Mouse (Mus musculus) heart, embryonic 15.5 days (tissue): ENCODE results near the gene Inpp5e. TPM values are rescaled to one million over a fixed set of nuclear protein-coding genes. Genes with fewer than 3 reads are reported as not detected.

Experiments used
- ATAC-seq: fragments of 200-750 bp; cut with Nextera tagmentation; replicated peaks from 2 replicates; pipeline ENCODE4 v1.8.0; 2017; ENCODE audit warnings: low read depth, moderate TSS enrichment; ENCODE audit not compliant: insufficient number of reproducible peaks, insufficient read depth, low FRiP score
- H3K27ac ChIP-seq: fragments of 300-500 bp; sonication (generic); 2 replicates; pipeline ENCODE4 v1.5.1; 2015; ENCODE audit warnings: mild to moderate bottlenecking, inconsistent platforms
- H3K27me3 ChIP-seq: fragments of 300-500 bp; sonication (generic); 2 replicates; pipeline ENCODE4 v1.6.1; 2015; ENCODE audit warnings: inconsistent platforms
- H3K36me3 ChIP-seq: fragments of 300-500 bp; sonication (generic); 2 replicates; pipeline ENCODE4 v1.6.1; 2015; ENCODE audit warnings: mild to moderate bottlenecking, inconsistent platforms
- H3K4me1 ChIP-seq: fragments of 300-500 bp; sonication (generic); replicated peaks from 2 replicates; pipeline ENCODE4 v1.6.1; 2015; ENCODE audit warnings: inconsistent platforms
- H3K4me2 ChIP-seq: fragments of 300-500 bp; sonication (generic); 2 replicates; pipeline ENCODE4 v1.6.1; 2015; ENCODE audit warnings: inconsistent platforms, mild to moderate bottlenecking, moderate library complexity
- H3K4me3 ChIP-seq: fragments of 300-500 bp; sonication (generic); 2 replicates; pipeline ENCODE4 v1.5.1; 2015; ENCODE audit warnings: mild to moderate bottlenecking, inconsistent platforms
- H3K9ac ChIP-seq: fragments of 300-500 bp; sonication (generic); 2 replicates; pipeline ENCODE4 v1.6.1; 2015; ENCODE audit warnings: mild to moderate bottlenecking, inconsistent platforms
- H3K9me3 ChIP-seq: fragments of 300-500 bp; sonication (generic); replicated peaks from 2 replicates; pipeline ENCODE4 v1.6.1; 2016; ENCODE audit warnings: inconsistent platforms
- WGBS: fragments of 180-500 bp; shearing (Covaris S2); methylation state at CpG from one replicate; pipeline ENCODE4 v1.1.7; 2015; ENCODE audit warnings: mixed read lengths; 5-methylcytosine and 5-hydroxymethylcytosine counted together
- polyA plus RNA-seq: library from polyadenylated mRNA; unstranded; fragments of >200 nt; fragmentation: Nextera tagmentation; extraction: Ambion mirVana; gene quantifications from 2 replicates; pipeline ENCODE4 v1.2.1, GENCODE M21; 2015

Inpp5e gene
- polyA plus RNA-seq, 1 experiment from 2014 or later, result 14.3 TPM

GRCm38 (mm10) chr2:26442843-26443242, 33.8 kb upstream of the Inpp5e start:
- H3K9ac ChIP-seq, result no peak overlapping the region
- no peaks in the 10 kb centered on the region for H3K9me3 ChIP-seq
- H3K27ac ChIP-seq, result no peak overlapping the region
- H3K4me1 ChIP-seq, result peaks cover 39% of the 10 kb centered on the region
- H3K4me3 ChIP-seq, result no peak overlapping the region
- H3K4me2 ChIP-seq, result no peak overlapping the region
- no peaks in the 10 kb centered on the region for H3K27me3 ChIP-seq
- 88% methylated on average over 1 of the region's 1 CpGs for WGBS
- ATAC-seq, result no peak
- peaks cover 39% of the 10 kb centered on the region for H3K36me3 ChIP-seq

- 61% methylated on average over 5 of the region's 5 CpGs for WGBS
- Histone ChIP-seq H3K27ac (no peak overlapping the region), H3K27me3 (no peaks in the 10 kb centered on the region), H3K9me3 (no peaks in the 10 kb centered on the region), H3K4me1 (peaks cover 35% of the 10 kb centered on the region), H3K4me2 (no peak overlapping the region), H3K4me3 (no peak overlapping the region), H3K9ac (no peak overlapping the region), H3K36me3 (peaks cover 41% of the 10 kb centered on the region)
- ATAC-seq, result no peak
Measured at GRCm38 (mm10) chr2:26441688-26442087, 32.7 kb upstream of the Inpp5e start.

DNA sequence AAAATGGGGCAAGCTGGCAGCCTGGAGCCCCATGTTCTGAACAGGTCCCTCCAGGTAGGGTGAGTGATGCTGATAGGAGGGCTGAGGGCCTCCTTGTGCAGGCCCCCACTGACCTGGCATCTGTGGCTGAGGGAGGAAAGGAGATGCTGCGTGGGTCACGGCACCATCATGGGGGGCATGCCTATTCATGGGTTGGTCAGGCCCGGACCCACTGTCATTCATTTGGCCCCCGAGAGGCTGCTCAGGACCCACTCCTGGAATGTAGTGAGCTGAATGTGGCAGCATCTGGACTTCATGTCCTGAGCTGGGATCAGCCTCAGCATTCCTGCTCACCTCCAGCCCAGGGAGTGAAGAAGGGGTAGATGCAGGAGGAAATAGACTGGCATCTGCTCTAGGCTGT, 32.3 kb upstream of the Inpp5e start:
- H3K4me3 ChIP-seq, result no peak overlapping the region
- H3K9ac ChIP-seq, result no peak overlapping the region
- H3K27ac ChIP-seq, result no peak overlapping the region
- no peaks in the 10 kb centered on the region for H3K9me3 ChIP-seq
- H3K4me2 ChIP-seq, result no peak overlapping the region
- no peaks in the 10 kb centered on the region for H3K27me3 ChIP-seq
- 90% methylated on average over 4 of the region's 4 CpGs for WGBS
- ATAC-seq, result no peak
- H3K4me1 ChIP-seq, result peaks cover 31% of the 10 kb centered on the region
- H3K36me3 ChIP-seq, result peaks cover 41% of the 10 kb centered on the region

DNA sequence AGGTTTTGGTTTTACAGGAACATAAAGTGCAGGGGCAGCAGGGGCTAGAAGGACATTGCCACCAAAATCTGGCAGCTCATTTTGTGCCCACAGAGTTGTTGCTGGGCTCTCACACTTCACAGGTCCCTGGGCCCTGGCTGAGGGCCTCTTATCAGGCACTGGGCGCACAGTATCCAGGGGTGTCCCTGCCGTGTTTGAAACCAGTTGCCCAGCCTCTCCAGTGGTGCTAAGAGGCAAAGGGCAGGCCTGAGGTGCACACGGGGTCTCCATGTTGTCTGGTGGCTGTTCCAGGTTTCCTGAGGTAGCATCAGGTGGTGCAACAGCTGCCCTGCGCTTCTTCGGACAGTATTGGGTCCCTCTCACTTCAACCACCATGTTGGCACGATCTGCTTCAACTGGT, 30.7 kb upstream of the Inpp5e start:
- Histone ChIP-seq H3K4me2 (no peak overlapping the region), H3K36me3 (peaks cover 56% of the 10 kb centered on the region), H3K27ac (no peak overlapping the region), H3K9me3 (no peaks in the 10 kb centered on the region), H3K4me3 (no peak overlapping the region), H3K9ac (no peak overlapping the region), H3K4me1 (peaks cover 28% of the 10 kb centered on the region), H3K27me3 (no peaks in the 10 kb centered on the region)
- ATAC-seq, result no peak
- WGBS, result 82% methylated on average over 6 of the region's 6 CpGs

DNA sequence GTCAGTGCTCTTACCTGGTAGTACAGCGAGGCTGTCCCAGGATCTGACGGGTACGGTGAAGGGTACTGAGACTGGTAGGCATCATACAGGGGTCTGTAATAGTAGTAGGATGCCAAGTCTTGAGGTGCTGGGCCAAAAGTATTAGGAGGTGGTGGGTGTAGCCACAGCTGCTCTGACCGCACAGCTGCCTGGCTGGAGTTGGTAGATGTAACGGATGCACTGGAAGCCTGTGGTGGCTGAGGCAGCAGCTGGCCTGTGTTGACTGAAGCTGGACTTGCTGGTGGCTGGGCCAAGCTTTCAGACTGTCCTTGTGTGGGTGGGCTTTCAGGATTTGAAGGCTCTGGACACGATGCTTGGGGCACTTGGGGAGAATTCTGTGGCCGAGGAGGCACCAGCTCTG, 29.4 kb upstream of the Inpp5e start:
- H3K4me2 ChIP-seq, result no peak overlapping the region
- H3K9me3 ChIP-seq, result no peaks in the 10 kb centered on the region
- H3K36me3 ChIP-seq, result peaks cover 69% of the 10 kb centered on the region
- H3K4me1 ChIP-seq, result peaks cover 18% of the 10 kb centered on the region
- no peak overlapping the region for H3K4me3 ChIP-seq
- ATAC-seq, result no peak
- no peak overlapping the region for H3K27ac ChIP-seq
- H3K9ac ChIP-seq, result no peak overlapping the region
- 85% methylated on average over 7 of the region's 7 CpGs for WGBS
- H3K27me3 ChIP-seq, result no peaks in the 10 kb centered on the region

- H3K27me3 ChIP-seq, result no peaks in the 10 kb centered on the region
- no peak overlapping the region for H3K27ac ChIP-seq
- no peaks in the 10 kb centered on the region for H3K9me3 ChIP-seq
- no peak overlapping the region for H3K4me2 ChIP-seq
- no peak overlapping the region for H3K9ac ChIP-seq
- peaks cover 78% of the 10 kb centered on the region for H3K36me3 ChIP-seq
- H3K4me3 ChIP-seq, result no peak overlapping the region
- H3K4me1 ChIP-seq, result peaks cover 13% of the 10 kb centered on the region
- no peak for ATAC-seq
- WGBS, result 47% methylated on average over 4 of the region's 4 CpGs
Measured at GRCm38 (mm10) chr2:26437221-26437620, 28.2 kb upstream of the Inpp5e start.

DNA sequence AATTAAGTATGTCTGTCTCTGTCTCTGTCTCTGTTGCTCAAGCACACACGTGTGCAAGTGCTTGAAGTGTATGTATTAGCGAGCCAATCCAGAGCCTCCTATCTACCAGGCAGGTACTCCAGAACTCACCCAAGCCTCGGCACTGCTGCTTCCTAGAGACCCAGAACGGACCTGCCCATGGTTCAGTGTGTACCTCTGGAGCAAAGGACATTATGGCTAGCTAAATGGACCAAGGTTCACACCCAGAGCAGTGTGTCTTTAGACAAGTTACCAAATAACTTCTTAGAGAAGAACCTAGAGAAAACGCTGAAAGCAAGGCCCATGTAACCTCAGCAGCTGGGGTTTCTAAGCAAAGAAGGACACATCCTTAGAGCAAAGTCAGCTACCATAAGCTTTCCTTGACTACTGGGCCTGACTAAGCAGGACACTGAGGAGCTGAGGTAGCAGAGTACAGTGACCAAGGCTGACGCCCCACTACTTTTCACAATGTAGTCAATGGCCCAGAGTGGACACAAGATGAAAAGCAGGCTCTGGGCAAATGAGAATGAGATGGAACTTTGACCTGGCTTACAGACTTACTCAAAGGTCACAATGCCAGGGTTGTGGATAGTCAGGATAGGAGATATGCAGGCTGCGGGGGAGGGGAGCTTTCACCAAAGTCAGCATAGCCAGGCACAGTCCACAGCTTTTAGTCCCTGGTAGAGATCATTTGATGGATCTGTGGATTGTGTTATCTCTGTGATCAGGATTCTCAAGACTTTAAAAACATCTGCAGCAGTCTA, 26.0 kb upstream of the Inpp5e start:
- no peak overlapping the region for H3K9ac ChIP-seq
- no peak overlapping the region for H3K4me3 ChIP-seq
- no peaks in the 10 kb centered on the region for H3K27me3 ChIP-seq
- no peak for ATAC-seq
- H3K9me3 ChIP-seq, result no peaks in the 10 kb centered on the region
- H3K36me3 ChIP-seq, result peaks cover 79% of the 10 kb centered on the region
- no peak overlapping the region for H3K27ac ChIP-seq
- H3K4me2 ChIP-seq, result no peak overlapping the region
- WGBS, result 89% methylated on average over 7 of the region's 7 CpGs
- peaks cover 13% of the 10 kb centered on the region for H3K4me1 ChIP-seq

GRCm38 (mm10) chr2:26429851-26430250, 20.8 kb upstream of the Inpp5e start:
- no peak overlapping the region for H3K9ac ChIP-seq
- 95% methylated on average over 5 of the region's 5 CpGs for WGBS
- no peaks in the 10 kb centered on the region for H3K27me3 ChIP-seq
- no peak overlapping the region for H3K27ac ChIP-seq
- H3K4me3 ChIP-seq, result no peak overlapping the region
- H3K36me3 ChIP-seq, result peaks cover 92% of the 10 kb centered on the region
- H3K9me3 ChIP-seq, result no peaks in the 10 kb centered on the region
- no peak overlapping the region for H3K4me2 ChIP-seq
- no peak for ATAC-seq
- H3K4me1 ChIP-seq, result no peaks in the 10 kb centered on the region

- Histone ChIP-seq H3K9me3 (no peaks in the 10 kb centered on the region), H3K27ac (no peak overlapping the region), H3K4me1 (no peaks in the 10 kb centered on the region), H3K36me3 (peaks cover 95% of the 10 kb centered on the region), H3K27me3 (no peaks in the 10 kb centered on the region), H3K9ac (no peak overlapping the region), H3K4me3 (no peak overlapping the region), H3K4me2 (no peak overlapping the region)
- no peak for ATAC-seq
- 92% methylated on average over 2 of the region's 2 CpGs for WGBS
Measured at GRCm38 (mm10) chr2:26424541-26424940, 15.5 kb upstream of the Inpp5e start.

- ATAC-seq, result no peak
- Histone ChIP-seq H3K27ac (no peak overlapping the region), H3K27me3 (no peaks in the 10 kb centered on the region), H3K4me2 (no peak overlapping the region), H3K9ac (no peak overlapping the region), H3K4me1 (no peaks in the 10 kb centered on the region), H3K9me3 (no peaks in the 10 kb centered on the region), H3K4me3 (no peak overlapping the region), H3K36me3 (peaks cover 95% of the 10 kb centered on the region)
- WGBS, result 81% methylated on average over 1 of the region's 1 CpGs
Measured at GRCm38 (mm10) chr2:26423086-26423485, 14.1 kb upstream of the Inpp5e start.

GRCm38 (mm10) chr2:26421969-26422368, 13.0 kb upstream of the Inpp5e start:
- WGBS, result 90% methylated on average over 2 of the region's 2 CpGs
- no peak for ATAC-seq
- H3K9me3 ChIP-seq, result no peaks in the 10 kb centered on the region

DNA sequence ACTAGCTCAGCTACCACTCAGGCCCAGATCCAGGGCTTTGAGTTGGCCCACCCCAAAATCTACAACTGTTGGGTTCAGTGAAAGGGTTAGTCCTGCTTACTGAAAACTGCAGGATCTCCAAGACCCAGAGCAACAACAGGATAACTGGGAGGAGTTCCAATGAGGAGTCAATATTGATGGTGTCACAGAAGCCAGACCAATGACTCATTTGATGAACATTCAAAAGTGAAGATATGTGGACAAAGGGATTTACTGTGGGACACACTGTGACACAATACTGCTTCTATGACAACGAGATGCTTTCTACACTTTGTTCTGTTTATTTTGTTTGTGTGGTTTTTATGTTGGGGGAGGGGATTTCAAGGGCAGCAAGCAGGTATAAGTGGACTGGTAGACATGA, 9.1 kb upstream of the Inpp5e start:
- no peak overlapping the region for H3K4me3 ChIP-seq

More at GRCm38 (mm10) chr2:26421969-26422368, 13.0 kb upstream of the Inpp5e start:
- Histone ChIP-seq H3K27me3 (no peaks in the 10 kb centered on the region), H3K36me3 (peaks cover 96% of the 10 kb centered on the region), H3K9ac (no peak overlapping the region), H3K4me3 (no peak overlapping the region), H3K4me1 (no peaks in the 10 kb centered on the region), H3K27ac (no peak overlapping the region), H3K4me2 (no peak overlapping the region)

More for the DNA sequence above, 9.1 kb upstream of the Inpp5e start:
- Histone ChIP-seq H3K9me3 (no peaks in the 10 kb centered on the region), H3K9ac (no peak overlapping the region), H3K4me1 (no peaks in the 10 kb centered on the region), H3K27me3 (no peaks in the 10 kb centered on the region), H3K4me2 (no peak overlapping the region), H3K27ac (no peak overlapping the region), H3K36me3 (peaks cover 97% of the 10 kb centered on the region)
- 84% methylated on average over 1 of the region's 1 CpGs for WGBS
- no peak for ATAC-seq
